Mouse (Mus musculus): Measurements from ENCODE around the gene Ppp2r5e. TPM values are rescaled to one million over a fixed set of nuclear protein-coding genes. Genes with fewer than 3 reads are reported as not detected.

Ppp2r5e gene
- polyA plus RNA-seq, 1 experiment from 2014 or later = 25.8 TPM

- 44% methylated on average over 3 of the region's 3 CpGs for WGBS
- Histone ChIP-seq H3K27ac (ENCODE audit: low read depth, low read length) (no peak overlapping the region), H3K36me3 (ENCODE audit: control insufficient read depth, insufficient read depth, low read length) (peaks cover 2% of the 10 kb centered on the region), H3K4me3 (ENCODE audit: low read depth, low read length) (no peak overlapping the region), H3K27me3 (replicated peaks; ENCODE audit: control insufficient read depth, insufficient read depth, low read length) (no peaks in the 10 kb centered on the region), H3K9ac (ENCODE audit: low read length) (no peak overlapping the region), H3K4me1 (ENCODE audit: control insufficient read depth, insufficient read depth, low read length) (0 out of 2 replicates have a peak, but pooled peaks cover 3% of the 10 kb centered on the region), H3K9me3 (replicated peaks; ENCODE audit: control insufficient read depth, low read length) (no peaks in the 10 kb centered on the region), H3K4me2 (ENCODE audit: low read length) (no peak overlapping the region)
- peak; percentile 55; the same call in 1 of the 2 replicates for ATAC-seq
- peak; percentile 14 for DNase-seq (ENCODE audit: low spot score)
Measured at GRCm38 (mm10) chr12:75520395-75520794, 75.7 kb downstream of the Ppp2r5e start.

GRCm38 (mm10) chr12:75519181-75519940, 76.7 kb downstream of the Ppp2r5e start:
- 94% methylated on average over 10 of the region's 10 CpGs for WGBS

GRCm38 (mm10) chr12:75515301-75515906, 80.6 kb downstream of the Ppp2r5e start:
- H3K4me3 ChIP-seq (ENCODE audit: low read depth, low read length) = no peak overlapping the region
- 85% methylated on average over 10 of the region's 10 CpGs for WGBS

More at GRCm38 (mm10) chr12:75519181-75519940, 76.7 kb downstream of the Ppp2r5e start:
- DNase-seq (ENCODE audit: low spot score) (no peak), ATAC-seq (no peak)
- no peak overlapping the region for H3K4me3 ChIP-seq (ENCODE audit: low read depth, low read length)
- no peak overlapping the region for H3K9ac ChIP-seq (ENCODE audit: low read length)
- peaks cover 12% of the 10 kb centered on the region for H3K36me3 ChIP-seq (ENCODE audit: control insufficient read depth, insufficient read depth, low read length)
- H3K4me1 ChIP-seq (ENCODE audit: control insufficient read depth, insufficient read depth, low read length) = 0 out of 2 replicates have a peak, but pooled peaks cover 3% of the 10 kb centered on the region
- H3K9me3 ChIP-seq (replicated peaks; ENCODE audit: control insufficient read depth, low read length) = no peaks in the 10 kb centered on the region
- H3K4me2 ChIP-seq (ENCODE audit: low read length) = no peak overlapping the region
- no peaks in the 10 kb centered on the region for H3K27me3 ChIP-seq (replicated peaks; ENCODE audit: control insufficient read depth, insufficient read depth, low read length)
- no peak overlapping the region for H3K27ac ChIP-seq (ENCODE audit: low read depth, low read length)

GRCm38 (mm10) chr12:75511520-75511919, 84.5 kb downstream of the Ppp2r5e start:
- whole genome bisulfite sequencing = 97% methylated on average over 2 of the region's 2 CpGs
- H3K36me3 ChIP-seq (ENCODE audit: control insufficient read depth, insufficient read depth, low read length) = peaks cover 17% of the 10 kb centered on the region
- no peak for ATAC-seq
- no peak overlapping the region for H3K9ac ChIP-seq (ENCODE audit: low read length)
- no peak overlapping the region for H3K4me2 ChIP-seq (ENCODE audit: low read length)
- no peaks in the 10 kb centered on the region for H3K27me3 ChIP-seq (replicated peaks; ENCODE audit: control insufficient read depth, insufficient read depth, low read length)
- no peaks in the 10 kb centered on the region for H3K4me1 ChIP-seq (ENCODE audit: control insufficient read depth, insufficient read depth, low read length)
- no peak overlapping the region for H3K27ac ChIP-seq (ENCODE audit: low read depth, low read length)
- no peak for DNase-seq (ENCODE audit: low spot score)
- H3K4me3 ChIP-seq (ENCODE audit: low read depth, low read length) = no peak overlapping the region
- no peaks in the 10 kb centered on the region for H3K9me3 ChIP-seq (replicated peaks; ENCODE audit: control insufficient read depth, low read length)

More at GRCm38 (mm10) chr12:75515301-75515906, 80.6 kb downstream of the Ppp2r5e start:
- Histone ChIP-seq H3K4me2 (ENCODE audit: low read length) (no peak overlapping the region), H3K36me3 (ENCODE audit: control insufficient read depth, insufficient read depth, low read length) (peaks cover 17% of the 10 kb centered on the region), H3K4me1 (ENCODE audit: control insufficient read depth, insufficient read depth, low read length) (0 out of 2 replicates have a peak, but pooled peaks cover 2% of the 10 kb centered on the region), H3K9ac (ENCODE audit: low read length) (no peak overlapping the region), H3K9me3 (replicated peaks; ENCODE audit: control insufficient read depth, low read length) (no peaks in the 10 kb centered on the region), H3K27ac (ENCODE audit: low read depth, low read length) (no peak overlapping the region), H3K27me3 (replicated peaks; ENCODE audit: control insufficient read depth, insufficient read depth, low read length) (no peaks in the 10 kb centered on the region)
- DNase-seq (ENCODE audit: low spot score) (no peak), ATAC-seq (no peak)

GRCm38 (mm10) chr12:75504991-75505650, 90.9 kb downstream of the Ppp2r5e start:
- H3K4me3 ChIP-seq (ENCODE audit: low read depth, low read length) = no peak overlapping the region
- H3K27ac ChIP-seq (ENCODE audit: low read depth, low read length) = no peak overlapping the region
- 73% methylated on average over 6 of the region's 6 CpGs for WGBS
- H3K9me3 ChIP-seq (replicated peaks; ENCODE audit: control insufficient read depth, low read length) = no peaks in the 10 kb centered on the region
- ATAC-seq (no peak), DNase-seq (ENCODE audit: low spot score) (no peak)
- H3K4me1 ChIP-seq (ENCODE audit: control insufficient read depth, insufficient read depth, low read length) = no peaks in the 10 kb centered on the region
- H3K36me3 ChIP-seq (ENCODE audit: control insufficient read depth, insufficient read depth, low read length) = no peaks in the 10 kb centered on the region
- no peak overlapping the region for H3K9ac ChIP-seq (ENCODE audit: low read length)
- H3K27me3 ChIP-seq (replicated peaks; ENCODE audit: control insufficient read depth, insufficient read depth, low read length) = no peaks in the 10 kb centered on the region
- no peak overlapping the region for H3K4me2 ChIP-seq (ENCODE audit: low read length)

GRCm38 (mm10) chr12:75502664-75503063, 93.4 kb downstream of the Ppp2r5e start:
- no peak overlapping the region for H3K4me2 ChIP-seq (ENCODE audit: low read length)
- H3K27me3 ChIP-seq (replicated peaks; ENCODE audit: control insufficient read depth, insufficient read depth, low read length) = no peaks in the 10 kb centered on the region
- no peak overlapping the region for H3K9ac ChIP-seq (ENCODE audit: low read length)
- no peak for ATAC-seq
- no peaks in the 10 kb centered on the region for H3K9me3 ChIP-seq (replicated peaks; ENCODE audit: control insufficient read depth, low read length)
- no peak for DNase-seq (ENCODE audit: low spot score)
- no peak overlapping the region for H3K27ac ChIP-seq (ENCODE audit: low read depth, low read length)
- 80% methylated on average over 4 of the region's 4 CpGs for WGBS
- no peaks in the 10 kb centered on the region for H3K4me1 ChIP-seq (ENCODE audit: control insufficient read depth, insufficient read depth, low read length)
- H3K4me3 ChIP-seq (ENCODE audit: low read depth, low read length) = no peak overlapping the region
- H3K36me3 ChIP-seq (ENCODE audit: control insufficient read depth, insufficient read depth, low read length) = no peaks in the 10 kb centered on the region

GRCm38 (mm10) chr12:75497698-75498097, 98.3 kb downstream of the Ppp2r5e start:
- WGBS = 79% methylated on average over 1 of the region's 1 CpGs
- no peak for ATAC-seq
- no peak overlapping the region for H3K4me3 ChIP-seq (ENCODE audit: low read depth, low read length)
- no peak for DNase-seq (ENCODE audit: low spot score)
- no peaks in the 10 kb centered on the region for H3K36me3 ChIP-seq (ENCODE audit: control insufficient read depth, insufficient read depth, low read length)
- H3K27ac ChIP-seq (ENCODE audit: low read depth, low read length) = no peak overlapping the region
- H3K9me3 ChIP-seq (replicated peaks; ENCODE audit: control insufficient read depth, low read length) = no peaks in the 10 kb centered on the region
- no peaks in the 10 kb centered on the region for H3K27me3 ChIP-seq (replicated peaks; ENCODE audit: control insufficient read depth, insufficient read depth, low read length)
- H3K4me1 ChIP-seq (ENCODE audit: control insufficient read depth, insufficient read depth, low read length) = no peaks in the 10 kb centered on the region
- H3K9ac ChIP-seq (ENCODE audit: low read length) = no peak overlapping the region
- H3K4me2 ChIP-seq (ENCODE audit: low read length) = no peak overlapping the region

- Histone ChIP-seq H3K36me3 (ENCODE audit: control insufficient read depth, insufficient read depth, low read length) (no peaks in the 10 kb centered on the region), H3K9ac (ENCODE audit: low read length) (no peak overlapping the region), H3K9me3 (replicated peaks; ENCODE audit: control insufficient read depth, low read length) (no peaks in the 10 kb centered on the region), H3K27ac (ENCODE audit: low read depth, low read length) (no peak overlapping the region), H3K4me3 (ENCODE audit: low read depth, low read length) (no peak overlapping the region), H3K27me3 (replicated peaks; ENCODE audit: control insufficient read depth, insufficient read depth, low read length) (no peaks in the 10 kb centered on the region), H3K4me2 (ENCODE audit: low read length) (no peak overlapping the region), H3K4me1 (ENCODE audit: control insufficient read depth, insufficient read depth, low read length) (no peaks in the 10 kb centered on the region)
- ATAC-seq (no peak), DNase-seq (ENCODE audit: low spot score) (no peak)
- WGBS = 87% methylated on average over 3 of the region's 3 CpGs
Measured at GRCm38 (mm10) chr12:75495636-75496035, 100.4 kb downstream of the Ppp2r5e start.

Measured in forebrain, embryonic 14.5 days (tissue).